9 mouse cellular contexts compared by ENCODE assay signal in the genomic region with DNA sequence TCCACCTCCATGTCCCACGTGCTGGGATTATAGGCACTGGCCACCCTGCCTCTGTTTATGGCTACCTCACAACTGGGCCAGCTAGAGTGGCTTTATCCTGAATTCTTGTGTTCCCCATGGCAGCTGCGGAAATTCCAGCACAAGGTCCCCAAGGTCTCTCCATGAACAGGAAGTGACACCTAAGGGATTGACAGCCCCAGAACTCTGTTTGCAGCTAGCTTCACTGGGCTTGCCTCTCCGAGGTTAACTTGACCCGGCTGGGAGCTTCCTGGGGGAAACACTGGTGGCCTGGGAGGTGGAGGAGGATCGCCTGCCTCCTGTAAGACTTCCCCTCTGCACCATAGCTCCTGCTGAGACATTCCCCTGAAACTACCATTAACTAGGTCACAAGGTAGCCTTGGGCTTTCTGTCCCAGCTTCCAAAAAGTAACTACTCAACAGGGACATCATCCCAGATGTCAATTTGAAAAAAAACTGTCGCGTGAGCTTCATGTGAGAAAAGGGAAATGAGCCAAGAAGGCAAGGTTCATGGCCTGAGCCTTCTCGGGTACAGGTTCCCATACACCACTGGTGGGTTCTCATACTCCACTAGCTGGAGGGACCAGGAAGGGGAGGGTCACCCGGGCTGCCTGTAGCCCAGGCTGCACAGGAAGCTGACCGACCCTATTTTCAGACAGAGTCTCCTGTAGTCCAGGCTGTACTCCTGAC. TPM values are rescaled to one million over a fixed set of nuclear protein-coding genes. Genes with fewer than 3 reads are reported as not detected.
DNase-seq lines count a peak whose midpoint lies in the region; ATAC-seq lines count a peak whose summit lies in the region.
"Had no signal": no experiment of that assay in that cellular context is flagged by ENCODE, and none has a peak within 500 bp of the region (broad histone marks: within the 10 kb centered on the region; RNA-seq: fewer than 3 reads in every experiment).

No protein-coding gene starts in this region.

- intact Hi-C loops in heart, postnatal 36 days (cut with DNase I), result loop anchor here (1.0 kb wide), 1 partner anchor 20 kb away; a partner anchor contains a TSS

- H3K9ac ChIP-seq in limb, embryonic 12.5 days (replicated peaks), result peak overlapping the region; percentile 40
- H3K9ac ChIP-seq in neural tube, embryonic 12.5 days, result no peak overlapping the region

- peak; percentile 14 for DNase-seq in retina, postnatal 1 day
- no peak for DNase-seq in retina, embryonic 14.5 days (ENCODE audit: low spot score)
- peak; percentile 19 to 29 for DNase-seq in heart, postnatal 36 days
- DNase-seq in frontal cortex, postnatal 10 days (ENCODE audit: low spot score in 2 of 2), result no peak
- DNase-seq in thymus, postnatal 14 days, result no peak
- DNase-seq in left cerebral cortex, adult 8-10 months (ENCODE audit: low spot score in 2 of 2), result no peak

- WGBS in limb, embryonic 12.5 days, result 32% methylated on average over 10 of the region's 10 CpGs
- 43% methylated on average over 10 of the region's 10 CpGs for WGBS in neural tube, embryonic 12.5 days

- H3K9me3 ChIP-seq in limb, embryonic 12.5 days, result no peaks in the 10 kb centered on the region
- H3K9me3 ChIP-seq in neural tube, embryonic 12.5 days, result 0 out of 2 replicates have a peak, but pooled peaks cover 5% of the 10 kb centered on the region

- H3K27me3 ChIP-seq in limb, embryonic 12.5 days, result no peaks in the 10 kb centered on the region
- no peaks in the 10 kb centered on the region for H3K27me3 ChIP-seq in neural tube, embryonic 12.5 days (replicated peaks)
- H3K27me3 ChIP-seq: Patski had no signal

- peak overlapping the region; percentile 67 for H3K4me2 ChIP-seq in limb, embryonic 12.5 days
- peak overlapping the region; percentile 73 for H3K4me2 ChIP-seq in neural tube, embryonic 12.5 days (replicated peaks)

- no peaks in the 10 kb centered on the region for H3K36me3 ChIP-seq in limb, embryonic 12.5 days
- H3K36me3 ChIP-seq in neural tube, embryonic 12.5 days, result no peaks in the 10 kb centered on the region

- H3K4me1 ChIP-seq in limb, embryonic 12.5 days (replicated peaks), result peaks cover 20% of the 10 kb centered on the region
- peaks cover 11% of the 10 kb centered on the region for H3K4me1 ChIP-seq in neural tube, embryonic 12.5 days

- no peak for ATAC-seq in limb, embryonic 12.5 days (ENCODE audit: insufficient number of reproducible peaks, insufficient read depth, low FRiP score, low TSS enrichment, low read depth)
- ATAC-seq in neural tube, embryonic 12.5 days (ENCODE audit: low FRiP score, low read depth), result no peak
- ATAC-seq: Patski had no signal

- peak overlapping the region; percentile 84 for H3K27ac ChIP-seq in limb, embryonic 12.5 days
- H3K27ac ChIP-seq in neural tube, embryonic 12.5 days, result no peak overlapping the region

- H3K4me3 ChIP-seq in limb, embryonic 12.5 days (replicated peaks), result peak overlapping the region; percentile 43
- peak overlapping the region; percentile 44; the same call in 1 of the 2 replicates for H3K4me3 ChIP-seq in neural tube, embryonic 12.5 days

RNA-seq across cellular contexts. Expression of a gene that starts 8.5 kb away (rescaled TPM):
- 10 to 100 TPM; 23.4 to 23.9 TPM for total RNA-seq in heart, postnatal 36 days (2021)
- 325 and 350 TPM in 2 replicates for polyA plus RNA-seq in limb, embryonic 12.5 days (2016; fragmentation: Nextera tagmentation; extraction: Ambion mirVana)
- 228 and 231 TPM in 2 replicates for polyA plus RNA-seq in neural tube, embryonic 12.5 days (2016; fragmentation: Nextera tagmentation; extraction: Ambion mirVana)
- 10 to 100 TPM; 54.0 to 67.3 (median 60.3) TPM for total RNA-seq in left cerebral cortex, adult 8-10 months (2022)

RNA-seq across cellular contexts. Expression of a gene that starts 12.7 kb away (rescaled TPM):
- not detected for total RNA-seq in heart, postnatal 36 days (2021)
- polyA plus RNA-seq in limb, embryonic 12.5 days (2016; fragmentation: Nextera tagmentation; extraction: Ambion mirVana), result 0.12 TPM in 1 of 2 replicates, not detected in the other
- 0.15 and 0.22 TPM in 2 replicates for polyA plus RNA-seq in neural tube, embryonic 12.5 days (2016; fragmentation: Nextera tagmentation; extraction: Ambion mirVana)
- total RNA-seq in left cerebral cortex, adult 8-10 months (2022), result under 1 TPM in 2 of 4 experiments, not detected in 2; 0.17 to 0.19 TPM

RNA-seq across cellular contexts. Expression of a gene that starts 20.4 kb away (rescaled TPM):
- 1 to 10 TPM; 6.4 to 7.5 TPM for total RNA-seq in heart, postnatal 36 days (2021)
- 6.3 and 6.6 TPM in 2 replicates for polyA plus RNA-seq in limb, embryonic 12.5 days (2016; fragmentation: Nextera tagmentation; extraction: Ambion mirVana)
- polyA plus RNA-seq in neural tube, embryonic 12.5 days (2016; fragmentation: Nextera tagmentation; extraction: Ambion mirVana), result 11.2 and 12.0 TPM in 2 replicates
- total RNA-seq in left cerebral cortex, adult 8-10 months (2022), result 100 to 1,000 TPM in 2 of 4 experiments, 10 to 100 TPM in 2; 92.9 to 105 (median 99.9) TPM

RNA-seq across cellular contexts. Expression of a gene that starts 42.2 kb away (rescaled TPM):
- 1 to 10 TPM; 1.6 to 2.2 TPM for total RNA-seq in heart, postnatal 36 days (2021)
- 2.8 and 3.9 TPM in 2 replicates for polyA plus RNA-seq in limb, embryonic 12.5 days (2016; fragmentation: Nextera tagmentation; extraction: Ambion mirVana)
- polyA plus RNA-seq in neural tube, embryonic 12.5 days (2016; fragmentation: Nextera tagmentation; extraction: Ambion mirVana), result 6.0 and 6.4 TPM in 2 replicates
- 10 to 100 TPM in 2 of 4 experiments, 1 to 10 TPM in 2; 2.3 to 10.9 (median 6.9) TPM for total RNA-seq in left cerebral cortex, adult 8-10 months (2022)

Comparison
In these comparisons a context has a peak if more than half of its experiments do, and no peak if none do; other contexts are left out.
1. DNase-seq: peak in retina, postnatal 1 day (single experiment) and heart, postnatal 36 days (2 of 2); none in retina, embryonic 14.5 days (single experiment), frontal cortex, postnatal 10 days (0 of 2), thymus, postnatal 14 days (single experiment) and left cerebral cortex, adult 8-10 months (0 of 2).
2. RNA of a gene that starts 20.4 kb away (total RNA-seq): 92.9 to 105 TPM in left cerebral cortex, adult 8-10 months; 6.4 to 7.5 TPM in heart, postnatal 36 days; every median in the first group is over 10 times any median in the second.